Mouse (Mus musculus) layer of hippocampus, adult 2 months (tissue): Measurements from ENCODE around the gene Cnrip1. TPM values are rescaled to one million over a fixed set of nuclear protein-coding genes. Genes with fewer than 3 reads are reported as not detected.
"Not testable (repeated sequence)": the region's sequence is repeated elsewhere in the genome, so short reads cannot be mapped to it uniquely, and the experiment has no call there.

Source experiments
- DNase-seq, 2 experiments: peaks; one replicate each; pipeline ENCODE4 v3.0.0; 2022; ENCODE audit warnings: low spot score in 2 of 2
- H3K27ac ChIP-seq: fragments of 200-600 bp; 2 replicates; pipeline ENCODE4 v1.8.1; 2022
- H3K4me3 ChIP-seq: fragments of 200-600 bp; 2 replicates; pipeline ENCODE4 v1.8.1; 2022; ENCODE audit warnings: mild to moderate bottlenecking
- CTCF ChIP-seq: fragments of 200-600 bp; conservative IDR thresholded peaks from 2 replicates; pipeline ENCODE4 v1.8.1; 2022; ENCODE audit warnings: antibody characterized with exemption, mild to moderate bottlenecking, moderate library complexity
- total RNA-seq, 2 experiments: library from RNA; stranded (reverse); gene quantifications; 2 replicates each; pipeline ENCODE4 v1.2.3; 2021

Cnrip1 gene
- total RNA-seq, 2 experiments from 2014 or later: 123 to 124 TPM

DNA sequence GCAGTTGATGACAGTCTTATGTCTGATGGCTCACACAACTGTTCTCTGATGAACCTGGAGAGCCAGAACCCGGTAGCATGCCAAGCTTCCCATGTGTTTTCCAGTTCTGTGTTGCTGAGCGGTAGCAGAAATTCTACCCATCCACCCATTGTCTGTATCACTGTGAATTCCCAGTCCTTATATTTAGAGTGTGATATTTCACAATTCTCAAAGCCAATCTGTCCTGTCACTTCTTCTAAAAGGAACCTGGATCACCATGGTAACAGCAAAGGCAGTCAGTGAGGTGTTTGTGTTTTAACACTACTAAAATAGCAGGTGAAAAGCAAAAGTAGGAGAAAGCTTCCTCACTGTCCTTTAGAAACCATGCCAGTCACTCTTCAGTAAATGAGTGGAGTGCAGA is 5.6 kb upstream of the Cnrip1 start:
- peak; percentile 24 to 54 for DNase-seq
- TF ChIP-seq CTCF: no peak

DNA sequence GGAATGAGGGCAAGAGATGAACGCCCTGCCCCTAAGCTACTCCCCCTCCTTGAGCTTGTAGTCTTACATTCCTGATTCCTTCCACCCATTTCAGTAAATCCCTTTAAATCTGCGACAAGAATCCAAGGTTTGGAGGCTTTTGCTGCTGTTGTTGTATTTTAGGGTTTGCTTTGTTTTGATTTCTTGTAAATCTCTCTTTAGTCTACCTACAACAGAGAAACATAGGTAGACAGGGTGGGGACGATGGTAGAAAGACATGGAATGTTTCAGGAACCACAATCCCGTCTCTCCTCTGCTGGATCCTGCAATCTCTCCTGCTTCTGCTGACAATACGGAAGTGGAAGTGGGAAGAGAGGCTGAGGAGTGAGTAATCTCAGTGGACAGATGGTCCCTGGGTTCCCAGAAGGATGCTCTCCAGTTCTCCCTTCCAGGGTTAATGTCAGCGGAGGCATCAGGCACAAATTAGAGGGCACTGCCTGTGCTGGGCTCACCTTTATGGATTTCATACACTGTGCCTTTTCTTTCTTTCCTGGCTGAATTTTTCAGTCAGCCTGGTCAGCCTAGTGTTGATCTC is 1.2 kb downstream of the Cnrip1 start:
- H3K4me3 ChIP-seq: peak overlapping the region; percentile 90
- peak; percentile 25 to 41 for DNase-seq
- TF ChIP-seq CTCF: no peak
- peak overlapping the region; percentile 98 for H3K27ac ChIP-seq

More for the DNA sequence above, 5.6 kb upstream of the Cnrip1 start:
- Histone ChIP-seq H3K4me3 (no peak overlapping the region), H3K27ac (peak overlapping the region; percentile 73)

DNA sequence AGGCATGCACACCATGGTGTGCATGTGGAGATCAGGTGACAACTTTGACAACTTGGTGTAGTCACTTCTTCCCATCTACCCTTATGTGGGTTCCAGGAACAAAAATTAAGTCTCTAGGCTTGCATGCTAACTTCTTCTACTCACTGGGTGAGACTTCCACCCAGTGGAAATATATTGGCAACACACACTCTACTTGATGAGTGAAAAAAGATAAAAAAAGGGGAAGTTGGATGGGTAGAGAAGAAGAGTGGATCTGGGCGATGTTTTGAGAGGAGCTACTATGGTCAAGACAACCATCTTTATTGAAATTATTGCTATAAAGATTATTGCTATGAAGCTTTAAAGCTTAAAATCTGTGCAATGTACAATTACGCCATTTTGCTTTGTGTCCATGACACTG is 18.0 kb downstream of the Cnrip1 start:
- H3K4me3 ChIP-seq, DNase-seq, H3K27ac ChIP-seq: not testable (repeated sequence)

DNA sequence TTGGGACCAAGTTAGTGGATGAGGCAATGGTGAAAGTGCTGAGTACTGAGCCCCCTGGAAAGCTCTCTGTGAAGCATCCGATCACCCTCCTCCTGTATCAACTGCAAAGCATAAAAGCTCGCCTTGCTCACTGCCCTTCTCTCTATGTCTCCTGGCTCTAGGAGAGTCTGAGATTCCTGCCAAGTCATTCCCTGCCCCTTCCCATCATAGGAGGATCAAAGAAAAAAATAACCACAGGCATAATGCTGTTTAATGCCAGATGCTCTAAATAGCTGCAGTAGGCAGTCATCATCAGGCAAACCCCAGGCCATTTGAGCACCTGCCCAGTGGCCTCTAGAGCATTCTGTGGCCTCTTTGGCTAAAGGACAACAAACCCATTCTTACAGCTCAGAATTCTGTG is 24.3 kb downstream of the Cnrip1 start:
- TF ChIP-seq CTCF: no peak
- Histone ChIP-seq H3K27ac (no peak overlapping the region), H3K4me3 (no peak overlapping the region)
- no peak for DNase-seq

DNA sequence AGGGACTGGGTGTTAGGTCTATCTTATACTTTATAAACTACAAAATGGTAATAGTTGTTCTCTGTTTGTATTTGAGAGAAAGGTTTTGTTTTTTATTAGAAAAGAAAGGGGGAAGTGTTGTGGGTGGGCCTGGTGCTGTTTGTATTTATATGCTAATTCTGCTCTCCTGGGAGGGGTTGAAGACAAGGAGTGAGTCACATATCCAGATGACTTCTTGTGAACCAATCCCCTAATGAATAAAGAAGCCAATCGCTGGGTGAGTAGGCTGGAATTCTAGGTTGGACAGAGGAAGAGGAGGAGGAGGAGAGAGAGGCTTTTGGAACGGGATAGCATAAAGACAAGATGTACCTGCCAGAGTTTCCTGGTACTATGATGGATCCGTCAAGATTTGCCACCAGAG is 30.7 kb downstream of the Cnrip1 start:
- H3K4me3 ChIP-seq: no peak overlapping the region
- no peak for TF ChIP-seq CTCF
- H3K27ac ChIP-seq: peak overlapping the region; percentile 24; the same call in 1 of the 2 replicates
- DNase-seq: no peak

DNA sequence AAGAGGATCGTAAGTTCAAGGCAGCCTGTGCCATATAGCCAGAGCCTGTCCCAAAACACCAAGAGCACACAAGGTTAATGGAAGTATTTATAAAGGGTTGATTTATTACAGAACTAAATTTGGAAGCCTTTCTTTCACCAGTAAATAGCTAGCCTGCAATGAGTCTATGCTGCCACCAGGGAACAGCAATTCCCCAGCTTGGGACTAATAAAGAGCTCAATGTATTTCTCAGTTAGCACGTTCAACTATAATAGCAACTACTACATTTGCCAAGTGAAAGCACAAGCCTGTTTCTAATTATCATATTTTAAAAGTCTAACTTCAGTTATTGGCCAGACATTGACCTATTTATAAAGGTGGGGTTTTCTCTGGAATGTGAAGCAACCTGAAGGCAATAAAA is 31.6 kb downstream of the Cnrip1 start:
- peak in 1 of 2 experiments; percentile 59 for DNase-seq
- H3K27ac ChIP-seq: peak overlapping the region; percentile 24; the same call in 1 of the 2 replicates
- TF ChIP-seq CTCF: peak; percentile 92

DNA sequence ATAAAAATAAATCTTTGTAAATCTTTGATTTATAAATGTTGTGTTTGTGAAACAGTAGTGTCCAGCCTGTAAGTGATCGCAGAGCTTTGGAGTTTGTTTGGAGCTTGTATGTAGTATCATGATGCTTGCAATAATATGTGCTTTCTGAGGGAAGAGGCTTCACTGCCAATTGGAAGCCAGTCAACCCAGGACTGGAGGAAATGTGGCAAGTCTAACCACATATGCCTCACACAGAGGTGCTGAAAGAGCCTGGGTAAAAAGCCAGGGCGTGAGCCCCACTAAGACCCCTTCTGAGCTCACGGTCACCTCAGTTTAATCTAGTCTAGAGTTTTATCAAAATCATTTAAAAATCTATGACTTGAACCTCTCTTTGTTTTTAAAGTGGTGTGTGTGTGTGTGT is 32.1 kb downstream of the Cnrip1 start:
- DNase-seq: no peak
- Histone ChIP-seq H3K27ac (peak overlapping the region; percentile 6; the same call in 1 of the 2 replicates), H3K4me3 (no peak overlapping the region)
- no peak for TF ChIP-seq CTCF

More for the DNA sequence above, 31.6 kb downstream of the Cnrip1 start:
- no peak overlapping the region for H3K4me3 ChIP-seq

DNA sequence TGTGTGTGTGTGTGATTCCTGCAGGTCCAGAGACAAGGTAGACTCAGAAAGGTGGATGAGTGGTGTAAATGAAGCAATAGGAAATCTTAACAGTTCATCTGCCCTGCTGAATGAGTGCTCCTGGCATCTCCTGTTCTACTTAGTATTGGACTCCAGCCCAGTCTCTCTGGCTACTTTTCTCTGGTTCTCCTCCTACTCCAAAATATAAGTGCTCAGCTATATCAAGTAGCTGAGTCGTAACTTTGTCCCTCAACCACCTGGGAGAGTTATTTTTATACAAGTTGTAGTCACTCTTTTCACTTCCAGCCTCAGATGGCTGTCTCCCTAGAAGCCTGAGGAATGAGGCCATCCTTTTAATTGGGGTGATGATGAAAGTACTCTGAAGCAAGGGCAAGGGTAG is 32.5 kb downstream of the Cnrip1 start:
- H3K4me3 ChIP-seq: no peak overlapping the region
- peak overlapping the region; percentile 18; the same call in 1 of the 2 replicates for H3K27ac ChIP-seq
- no peak for TF ChIP-seq CTCF
- no peak for DNase-seq

DNA sequence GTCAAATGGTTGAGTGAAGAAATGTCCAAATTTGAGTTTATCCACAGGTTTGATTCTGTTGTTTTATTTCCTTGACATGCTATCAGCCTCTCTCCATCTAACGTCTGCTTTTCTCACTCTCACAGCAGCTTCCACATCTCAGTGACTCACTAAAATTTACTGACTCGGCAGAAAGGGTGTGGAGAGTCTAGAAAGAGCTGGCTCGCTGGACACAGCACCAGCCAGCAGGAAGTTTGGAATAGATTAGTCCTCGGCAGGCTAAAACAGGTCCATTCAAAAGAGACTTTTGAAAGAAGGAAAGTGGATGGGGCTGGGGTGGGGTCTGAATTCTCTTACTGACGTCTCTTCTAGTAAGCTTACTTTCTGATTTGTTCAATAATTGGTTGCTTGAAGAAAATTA is 34.7 kb downstream of the Cnrip1 start:
- no peak for DNase-seq
- no peak overlapping the region; the same call in 1 of the 2 replicates for H3K27ac ChIP-seq
- no peak overlapping the region for H3K4me3 ChIP-seq
- TF ChIP-seq CTCF: no peak

DNA sequence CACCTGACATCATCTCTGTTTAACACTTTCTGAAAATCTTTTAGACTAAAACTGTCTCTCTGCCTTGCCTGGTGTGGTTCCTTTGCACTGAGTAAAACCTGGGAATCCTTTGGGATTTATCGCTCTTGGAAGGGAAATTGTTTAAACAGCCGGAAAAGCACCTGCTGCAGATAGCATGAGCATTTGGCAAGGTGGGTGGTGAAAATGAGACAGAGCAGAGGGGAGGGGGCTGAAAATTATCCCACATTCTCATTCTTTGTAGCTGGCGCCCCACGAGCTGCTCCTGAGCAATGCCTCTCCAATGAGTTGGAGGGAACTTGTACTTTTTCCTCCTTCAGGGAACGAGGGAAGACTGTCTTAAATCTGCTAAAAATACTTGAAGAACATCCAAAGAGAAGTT is 55.5 kb downstream of the Cnrip1 start:
- H3K4me3 ChIP-seq: no peak overlapping the region
- TF ChIP-seq CTCF: no peak
- peak overlapping the region; percentile 87 for H3K27ac ChIP-seq
- DNase-seq: peak; percentile 75 to 81

DNA sequence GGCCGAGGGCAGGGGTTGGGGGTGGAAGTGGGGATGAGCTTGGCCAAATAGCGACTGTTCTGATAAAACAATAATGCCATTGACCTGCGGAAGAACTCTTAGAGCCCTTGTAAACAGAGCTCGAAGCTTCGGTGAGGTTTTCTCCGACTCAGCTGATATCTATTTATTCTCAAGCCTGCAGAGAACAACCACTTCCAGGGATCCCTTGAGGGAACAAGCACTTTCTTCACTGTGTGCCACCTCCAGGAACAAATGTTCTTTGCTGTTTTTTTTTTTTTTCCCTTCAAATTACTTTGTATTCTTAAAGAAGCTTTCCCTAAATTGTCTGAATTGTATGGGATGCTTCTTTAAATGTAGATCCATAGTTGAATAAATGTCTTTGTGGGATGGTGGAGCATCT is 56.0 kb downstream of the Cnrip1 start:
- peak overlapping the region; percentile 87 for H3K27ac ChIP-seq
- no peak for TF ChIP-seq CTCF
- peak in 1 of 2 experiments; percentile 37 for DNase-seq
- no peak overlapping the region for H3K4me3 ChIP-seq

DNA sequence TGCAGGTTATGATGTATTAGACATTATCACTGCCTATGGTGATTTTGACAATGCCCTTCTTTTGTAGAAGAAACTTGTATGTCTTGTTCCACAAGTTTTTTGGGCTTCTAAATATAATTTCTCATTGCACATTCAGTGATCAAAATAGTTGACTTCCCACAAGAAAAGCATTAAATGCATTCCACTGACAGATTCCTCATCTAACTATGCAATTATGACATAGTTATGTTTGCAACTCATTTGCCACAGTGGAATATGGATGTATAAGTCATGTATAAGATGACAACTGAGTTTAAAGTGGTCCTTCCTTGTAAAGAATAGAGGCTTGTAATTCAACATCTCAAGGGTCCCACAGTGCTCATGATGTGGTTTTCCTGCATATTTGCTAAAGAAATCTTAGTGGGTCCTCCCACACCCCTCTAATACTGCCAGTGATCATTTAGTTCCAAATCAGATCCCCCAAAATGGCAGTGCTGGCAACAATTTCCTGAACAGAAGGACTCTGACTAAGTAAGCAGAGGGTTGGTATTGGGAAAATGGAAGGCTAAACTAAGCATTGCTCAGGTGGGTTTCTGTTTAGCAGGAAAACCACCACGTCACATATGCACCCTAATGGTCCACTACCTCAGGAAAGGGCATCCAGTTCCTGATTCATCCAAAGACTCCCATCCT is 61.2 kb downstream of the Cnrip1 start:
- DNase-seq: peak; percentile 48 to 53
- Histone ChIP-seq H3K4me3 (no peak overlapping the region), H3K27ac (peak overlapping the region; percentile 85)
- no peak for TF ChIP-seq CTCF

DNA sequence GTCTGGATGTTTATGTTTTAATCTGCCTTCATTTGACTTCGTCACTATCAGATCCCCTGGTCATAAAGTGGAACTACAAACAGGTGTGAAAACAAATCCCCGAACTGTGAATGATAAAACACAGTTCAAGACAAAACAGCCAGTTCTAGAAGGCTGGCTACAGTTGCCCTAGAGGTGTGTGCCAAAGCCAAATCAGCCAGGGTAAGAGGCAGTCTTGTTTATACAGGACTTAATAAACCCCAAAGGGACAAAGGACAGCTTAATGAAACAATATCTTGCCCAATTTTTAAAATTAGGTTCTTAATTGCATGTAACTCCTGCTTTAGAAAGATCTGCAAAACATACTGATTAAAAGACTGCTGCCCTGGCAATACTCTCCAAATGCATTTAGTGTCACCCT is 75.0 kb downstream of the Cnrip1 start:
- Histone ChIP-seq H3K4me3 (no peak overlapping the region), H3K27ac (no peak overlapping the region)
- no peak for TF ChIP-seq CTCF
- no peak for DNase-seq

Other genes with a start within 250 kb of the Cnrip1 start
- gene Fbxo48, start 100.2 kb upstream of the Cnrip1 start, total RNA-seq: 1 to 10 TPM; 1.7 to 2.7 TPM
- 1 to 10 TPM; 6.9 TPM for gene Plek, start 795 bp downstream of the Cnrip1 start, total RNA-seq
- gene Ppp3r1, start 107.7 kb downstream of the Cnrip1 start, total RNA-seq: 100 to 1,000 TPM; 877 to 906 TPM
- 10 to 100 TPM in 1 of 2 experiments, 1 to 10 TPM in 1; 9.5 to 10.2 TPM for gene Wdr92, start 130.5 kb downstream of the Cnrip1 start, total RNA-seq
- gene Pno1, start 160.0 kb downstream of the Cnrip1 start, total RNA-seq: 10 to 100 TPM; 27.6 TPM
- gene C1d, start 206.0 kb downstream of the Cnrip1 start, total RNA-seq: 10 to 100 TPM; 44.8 to 50.8 TPM